Mouse (Mus musculus): ENCODE measurements around the gene Fgl2. TPM values are rescaled to one million over a fixed set of nuclear protein-coding genes. Genes with fewer than 3 reads are reported as not detected.

Gene Fgl2
- total RNA-seq, 2 experiments from 2014 or later: 34.2 to 38.5 TPM

DNA sequence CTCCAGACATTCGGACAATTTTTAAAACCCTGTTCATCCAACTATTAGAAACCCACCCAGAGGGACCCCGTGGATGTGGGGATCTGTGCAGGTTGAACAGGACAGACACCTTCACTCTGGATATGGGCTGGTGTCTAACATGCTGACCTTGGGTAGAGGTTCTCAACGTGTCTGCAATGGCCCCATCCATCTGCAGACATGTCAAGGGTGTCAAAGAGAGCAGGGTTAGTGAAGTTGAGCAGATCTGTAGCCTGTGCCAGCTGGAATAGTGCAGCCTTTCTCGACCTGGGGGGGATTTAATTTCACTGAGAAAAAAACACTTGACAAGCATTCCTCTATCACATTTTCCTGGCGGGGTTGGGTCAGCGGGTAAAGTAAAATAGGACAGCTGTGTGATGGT is 10.2 kb downstream of the Fgl2 start:
- DNase-seq: no peak
- intact Hi-C loops (cut with DNase I): no loop called here

GRCm38 (mm10) chr5:21383392-21384251 is 11.2 kb downstream of the Fgl2 start:
- peak in 1 of 2 experiments; percentile 20 for DNase-seq

GRCm38 (mm10) chr5:21384252-21384960 is 12.0 kb downstream of the Fgl2 start:
- DNase-seq: no peak
- intact Hi-C loops (cut with DNase I): no loop called here

More at GRCm38 (mm10) chr5:21383392-21384251, 11.2 kb downstream of the Fgl2 start:
- intact Hi-C loops (cut with DNase I): no loop called here

- intact Hi-C loops (cut with DNase I): loop anchor here (1.0 kb wide), 1 partner anchor 12 kb away; no protein-coding TSS in a partner anchor
- no peak for DNase-seq
These were observed 12.5 kb downstream of the Fgl2 start for GRCm38 (mm10) chr5:21384976-21385375.

DNA sequence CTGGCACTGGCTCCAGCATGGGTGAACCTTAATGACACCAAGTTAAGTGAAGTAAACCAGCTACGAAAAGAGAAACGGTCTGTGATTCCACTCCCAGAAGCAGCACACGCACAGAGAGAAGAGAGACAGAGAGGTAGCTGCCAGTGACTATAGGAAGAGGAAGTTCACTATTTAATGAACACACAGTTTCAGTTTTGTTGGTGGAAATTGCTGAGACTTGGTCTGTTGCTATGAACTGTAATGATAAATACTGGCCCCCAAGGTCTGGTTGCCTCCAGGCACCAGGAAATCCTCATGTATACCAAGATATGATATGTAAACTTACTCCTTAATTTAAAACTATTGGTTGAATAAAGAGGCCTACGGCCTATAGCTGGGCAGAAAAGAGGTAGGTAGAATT is 14.0 kb downstream of the Fgl2 start:
- DNase-seq: no peak
- intact Hi-C loops (cut with DNase I): no loop called here

- DNase-seq: no peak
- intact Hi-C loops (cut with DNase I): no loop called here
These were observed 14.9 kb downstream of the Fgl2 start for GRCm38 (mm10) chr5:21387340-21387739.

DNA sequence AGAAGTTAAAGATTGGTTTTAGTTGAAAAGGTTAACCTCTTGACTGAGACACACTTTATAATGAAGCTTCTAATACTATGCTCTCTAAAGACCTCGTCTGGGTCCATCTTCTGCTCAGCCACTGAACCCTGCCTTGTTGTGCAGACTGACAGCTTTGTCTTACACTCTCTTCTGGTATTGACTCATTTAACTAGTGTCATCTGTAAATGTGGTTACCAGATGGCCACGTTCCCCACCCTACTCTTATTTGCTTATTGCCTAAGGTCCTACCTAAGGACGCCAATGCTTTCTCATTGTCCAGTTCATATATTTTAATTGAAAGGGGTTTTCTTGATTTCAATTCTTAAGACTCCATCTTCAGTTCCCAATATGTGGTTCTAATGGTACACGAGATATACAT is 16.4 kb downstream of the Fgl2 start:
- no peak for DNase-seq
- intact Hi-C loops (cut with DNase I): no loop called here

- DNase-seq: no peak
- intact Hi-C loops (cut with DNase I): no loop called here
These were observed 19.4 kb downstream of the Fgl2 start for GRCm38 (mm10) chr5:21391616-21392384.

DNA sequence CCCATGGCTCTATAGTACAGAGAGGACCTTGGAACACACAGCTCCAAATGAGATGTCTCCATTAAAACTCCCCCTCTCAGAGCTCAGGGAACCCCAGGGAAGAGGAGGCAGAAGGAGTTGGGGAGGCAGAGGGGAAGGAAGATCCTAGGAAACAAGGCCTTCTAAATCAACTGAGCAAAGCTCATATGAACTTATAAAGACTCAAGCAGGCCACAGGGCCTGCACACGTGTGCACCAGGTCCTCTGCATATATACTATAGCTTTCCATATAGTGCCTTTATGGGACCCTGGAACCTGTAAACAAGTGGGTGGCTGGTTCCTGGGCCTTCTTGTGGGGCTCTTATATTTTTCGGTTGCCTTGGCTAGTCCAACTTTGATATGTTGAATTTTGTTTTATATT is 22.1 kb downstream of the Fgl2 start:
- intact Hi-C loops (cut with DNase I): no loop called here
- no peak for DNase-seq

DNA sequence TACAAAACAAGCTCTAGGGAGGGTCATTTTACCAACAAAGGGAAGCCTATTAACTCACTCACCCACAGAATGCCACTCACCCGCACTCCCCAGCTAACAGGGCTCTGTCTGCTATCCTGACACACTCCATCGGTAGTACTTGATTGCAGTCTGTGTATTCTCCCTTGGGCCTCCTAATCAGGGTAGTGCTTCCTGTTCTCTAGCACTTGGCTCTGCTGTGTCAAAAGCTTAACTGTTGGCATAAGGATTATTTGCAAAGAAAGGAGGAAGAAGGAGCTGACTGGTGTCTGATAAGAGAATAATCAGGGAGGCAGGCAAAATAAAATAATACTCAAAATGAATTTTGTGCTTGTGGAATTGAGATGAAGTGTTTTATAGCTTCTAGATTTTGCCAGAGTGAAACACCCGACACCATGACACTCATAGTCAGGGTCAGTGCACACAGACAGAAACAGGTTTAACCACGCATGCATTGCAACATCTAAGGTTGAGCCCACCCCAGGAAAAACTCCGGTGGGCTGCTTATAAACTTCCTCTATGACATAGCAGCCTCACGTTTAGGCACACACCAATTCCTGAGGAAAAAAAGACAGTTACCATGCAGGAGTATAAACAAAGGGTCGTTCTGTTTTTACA is 22.9 kb downstream of the Fgl2 start:
- DNase-seq: no peak
- intact Hi-C loops (cut with DNase I): no loop called here

DNA sequence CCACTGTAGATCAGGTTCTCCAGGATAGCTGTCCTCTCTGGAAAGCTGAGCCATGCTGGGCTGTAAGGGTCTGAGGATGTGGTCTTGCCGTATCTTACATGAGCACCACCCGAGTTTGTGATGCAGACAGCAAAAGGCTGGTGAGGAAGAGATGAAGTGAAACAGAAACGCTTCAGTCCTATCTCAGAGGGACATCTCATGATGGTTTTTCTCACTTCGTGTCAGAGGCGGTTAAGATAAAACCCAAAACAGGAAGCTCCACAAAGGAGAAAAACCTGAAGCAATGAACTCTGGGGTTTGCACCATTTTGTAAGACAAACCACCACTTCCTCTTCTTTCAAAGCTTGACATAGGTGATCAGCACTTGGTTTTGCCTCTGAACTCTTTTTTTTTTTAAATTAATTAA is 38.8 kb downstream of the Fgl2 start:
- no peak for DNase-seq
- intact Hi-C loops (cut with DNase I): no loop called here

DNA sequence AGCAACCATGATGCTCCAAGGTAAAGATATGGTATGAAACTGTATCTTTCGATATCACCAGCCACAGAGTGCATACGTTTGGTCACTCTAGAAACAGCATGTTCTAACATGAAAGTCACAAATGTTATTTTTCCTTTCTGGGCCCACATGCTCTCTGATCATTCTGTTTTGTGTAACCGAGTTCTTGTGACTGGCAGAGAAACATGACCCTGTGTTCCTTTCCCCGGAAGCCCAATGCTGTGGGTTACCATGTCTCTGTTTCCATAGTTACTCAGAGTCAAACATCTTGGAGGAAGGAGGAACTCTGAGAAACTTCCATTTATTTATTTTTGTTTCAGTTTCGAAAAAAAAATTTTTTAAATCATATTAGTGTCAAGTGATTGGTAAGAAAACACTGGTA is 39.6 kb downstream of the Fgl2 start:
- no peak for DNase-seq

DNA sequence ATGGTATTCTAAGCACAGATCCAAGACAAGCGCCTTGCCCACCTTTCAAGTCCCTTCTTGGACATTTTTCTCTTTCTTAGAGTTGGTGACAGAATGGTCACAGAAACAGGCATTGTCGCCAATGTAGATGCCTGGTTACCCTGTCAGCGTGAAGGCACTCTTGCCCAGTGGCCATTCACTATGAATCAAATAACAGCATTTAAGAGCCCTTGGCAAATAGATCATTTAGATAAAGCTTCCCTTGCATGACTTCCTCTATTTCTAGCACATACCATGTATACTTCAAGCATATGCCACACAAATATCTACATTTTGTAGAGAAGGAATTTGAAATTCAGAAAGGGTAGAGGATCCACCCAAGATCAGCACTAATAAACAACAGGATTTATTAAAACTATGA is 40.9 kb downstream of the Fgl2 start:
- intact Hi-C loops (cut with DNase I): no loop called here
- DNase-seq: no peak

More for the DNA sequence above, 39.6 kb downstream of the Fgl2 start:
- intact Hi-C loops (cut with DNase I): no loop called here

DNA sequence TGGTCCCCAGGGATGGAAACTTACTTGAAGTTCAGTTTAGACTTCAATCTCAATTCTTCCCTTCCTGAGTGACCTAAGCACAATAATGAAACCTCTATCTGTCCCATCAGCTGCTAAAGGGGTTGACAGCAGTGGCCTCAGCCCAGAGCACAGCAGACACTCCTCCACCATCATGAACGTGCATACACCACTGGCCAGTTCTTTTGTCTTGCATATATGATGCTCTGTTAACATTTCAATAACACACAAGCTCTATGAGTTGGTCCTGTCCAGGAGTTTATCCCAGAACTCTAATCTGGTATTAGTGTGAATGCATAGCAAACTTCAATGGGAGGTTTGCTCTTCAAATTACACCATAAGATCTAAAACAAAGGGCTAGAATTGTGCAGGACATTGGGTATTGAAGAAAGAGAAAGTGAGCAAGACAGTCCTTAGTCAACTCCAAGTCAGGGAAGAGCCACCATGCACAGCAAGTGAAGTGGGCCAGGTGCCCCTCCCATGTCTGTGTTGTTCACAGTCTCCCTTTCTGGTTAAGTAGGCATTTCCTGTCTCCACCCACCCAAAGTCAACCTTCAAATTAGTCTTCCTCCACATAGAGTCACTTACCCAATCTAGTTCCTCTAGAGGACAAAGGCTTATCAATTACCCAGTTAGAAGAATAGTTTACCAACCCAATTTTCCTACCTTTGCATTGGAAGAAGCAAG is 41.8 kb downstream of the Fgl2 start:
- no peak for DNase-seq
- intact Hi-C loops (cut with DNase I): no loop called here

DNA sequence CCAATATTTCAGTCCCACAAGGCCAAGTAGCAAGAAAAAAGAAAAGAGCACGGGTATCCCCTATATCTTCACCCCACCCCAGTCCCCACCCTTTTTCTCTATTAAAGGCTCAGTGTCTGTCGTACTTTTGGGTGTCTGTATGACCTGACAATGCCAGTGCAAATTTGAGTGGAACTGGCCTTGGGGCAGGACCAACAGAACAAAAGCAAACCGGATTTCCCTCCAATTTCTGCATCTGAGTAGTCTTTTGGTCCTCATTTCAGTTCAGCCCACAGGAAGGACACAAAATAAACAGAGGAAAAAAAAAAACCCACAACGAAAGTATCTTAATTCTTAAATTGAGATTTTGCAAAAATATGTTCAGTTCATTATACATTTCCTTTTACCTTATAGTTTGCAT is 46.2 kb downstream of the Fgl2 start:
- intact Hi-C loops (cut with DNase I): loop anchor here (2.0 kb wide), 1 partner anchor 140 kb away; no protein-coding TSS in a partner anchor

GRCm38 (mm10) chr5:21420609-21421008 is 48.2 kb downstream of the Fgl2 start:
- intact Hi-C loops (cut with DNase I): loop anchor here (1.0 kb wide), 1 partner anchor 155 kb away; no protein-coding TSS in a partner anchor
- peak in 1 of 2 experiments; percentile 23 for DNase-seq

More for the DNA sequence above, 46.2 kb downstream of the Fgl2 start:
- DNase-seq: no peak

DNA sequence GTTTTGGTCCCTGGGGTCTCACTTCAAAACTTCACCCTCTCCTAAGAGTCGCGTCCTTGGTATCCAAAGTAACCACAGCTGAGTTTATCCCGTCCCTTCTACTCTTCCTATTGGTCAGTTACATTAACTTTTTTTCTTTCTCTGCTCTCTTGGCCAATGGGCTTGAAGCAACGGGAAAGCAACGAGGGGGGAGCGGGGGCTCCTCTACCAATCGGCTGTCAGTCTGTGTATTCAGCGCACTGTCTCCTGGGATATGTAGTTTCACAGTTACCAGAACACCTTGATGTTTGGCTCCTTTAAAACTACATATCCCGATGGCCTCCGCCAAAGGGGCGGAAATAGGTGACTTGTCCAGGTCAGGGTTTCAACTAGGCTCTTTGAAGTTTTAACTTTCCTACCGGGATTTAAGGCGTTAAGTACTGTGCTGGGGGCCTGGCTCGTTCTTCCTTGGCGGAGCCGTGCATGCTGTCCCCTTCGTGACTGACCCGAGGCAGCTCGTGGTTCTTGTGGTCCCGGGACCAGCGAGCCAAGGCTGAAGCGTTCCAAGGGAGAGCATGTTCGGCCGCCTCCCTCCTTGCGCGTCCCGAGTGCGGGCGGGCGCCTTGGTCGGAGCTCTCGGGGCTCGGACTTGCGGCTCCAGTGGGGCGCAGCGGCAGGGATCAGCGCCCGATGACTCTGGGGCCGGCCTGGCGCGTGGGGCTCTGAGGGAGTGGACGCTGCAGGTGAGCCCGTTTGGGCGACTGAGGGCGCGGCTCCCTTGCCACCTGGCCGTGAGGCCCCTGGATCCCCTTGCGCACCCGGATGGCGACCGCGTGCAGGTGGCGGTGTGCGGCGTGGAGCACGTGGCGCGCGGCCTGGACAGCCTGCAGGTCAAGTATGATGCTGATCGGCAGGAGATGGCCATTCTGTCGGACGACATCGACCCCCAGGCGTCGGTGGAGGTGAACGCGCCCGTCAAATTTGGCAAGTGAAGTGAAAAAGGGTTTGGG is 52.5 kb downstream of the Fgl2 start, which contains the start of the genes Ccdc146 and Fam185a:
Gene Ccdc146, minus strand, starts transcription at position 64 of the 989 bp plus-strand sequence.
Gene Fam185a, plus strand, starts transcription at position 345 of the 989 bp plus-strand sequence.
- intact Hi-C loops (cut with DNase I): no loop called here
- peak; percentile 86 to 89 for DNase-seq

DNA sequence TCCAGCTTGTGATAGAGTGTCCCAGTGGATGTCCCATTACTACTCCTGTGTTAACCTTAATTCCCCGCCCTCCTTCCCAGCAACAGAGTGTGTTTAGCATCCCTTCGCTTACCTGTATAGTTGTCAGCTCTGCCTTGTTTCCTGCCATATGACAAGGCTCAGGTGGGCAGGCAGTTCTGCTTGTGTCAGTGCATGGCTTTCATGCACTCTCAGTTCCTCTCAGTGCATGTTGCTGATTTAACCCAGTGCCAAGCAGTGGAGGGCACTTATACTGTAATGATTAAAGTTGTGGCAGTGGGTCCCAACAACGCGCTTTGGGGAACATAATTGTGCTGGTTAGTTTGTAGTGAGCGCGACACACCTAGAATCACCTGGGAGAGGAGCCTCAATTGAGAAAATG is 54.2 kb downstream of the Fgl2 start:
- intact Hi-C loops (cut with DNase I): no loop called here

More for the DNA sequence above, 54.2 kb downstream of the Fgl2 start:
- DNase-seq: no peak

All from heart, postnatal 14 days (tissue).